Mouse (Mus musculus) myocyte (in vitro differentiated cells): ENCODE measurements at regions not wholly inside any gene's neighbourhood (a gene's known extent, or its start where the extent isn't known, plus 50 kb on each side); places are given as distances from the start of the nearest gene placed in this dataset.

Experiments used
- H3K27me3 ChIP-seq: one replicate; pipeline ENCODE4 v1.6.1; 2011; ENCODE audit not compliant: control insufficient read depth, insufficient read depth, insufficient read length
- H3K36me3 ChIP-seq: one replicate; pipeline ENCODE4 v1.6.1; 2011; ENCODE audit not compliant: control insufficient read depth, insufficient read depth
- H3K4me2 ChIP-seq: one replicate; pipeline ENCODE4 v1.6.1; 2011; ENCODE audit warnings: low read depth, control low read depth
- H3K4me3 ChIP-seq: one replicate; pipeline ENCODE4 v1.5.1; 2011; ENCODE audit warnings: mild to moderate bottlenecking, control low read depth, moderate library complexity
- H3K79me2 ChIP-seq: one replicate; pipeline ENCODE4 v1.6.1; 2011; ENCODE audit not compliant: control insufficient read depth, insufficient read depth
- H3ac ChIP-seq: one replicate; pipeline ENCODE4 v1.6.1; 2011; ENCODE audit not compliant: control insufficient read depth, insufficient read length
- CEBPB ChIP-seq: IDR thresholded peaks from 2 replicates; pipeline ENCODE4 v1.6.1; 2011; ENCODE audit warnings: mild to moderate bottlenecking, moderate library complexity; ENCODE audit not compliant: poor library complexity, insufficient read depth, severe bottlenecking
- E2F4 ChIP-seq: IDR thresholded peaks from one replicate; pipeline ENCODE4 v1.6.1; 2011; ENCODE audit warnings: mild to moderate bottlenecking, control low read depth, moderate library complexity; ENCODE audit not compliant: insufficient read depth
- MYOG ChIP-seq, 3 experiments: IDR thresholded peaks; one replicate each; pipeline ENCODE4 v1.6.1; 2011; ENCODE audit warnings: control low read depth in 2 of 3, low read depth in 2 of 3, mild to moderate bottlenecking in 2 of 3; ENCODE audit not compliant: insufficient read length in 2 of 3, control insufficient read depth in 1 of 3, insufficient read depth in 1 of 3
- POLR2A ChIP-seq: IDR thresholded peaks from one replicate; pipeline ENCODE4 v1.6.1; 2011; ENCODE audit warnings: low read depth, mild to moderate bottlenecking, control low read depth, moderate library complexity; ENCODE audit not compliant: insufficient read length
- POLR2AphosphoS2 ChIP-seq: IDR thresholded peaks from one replicate; pipeline ENCODE4 v1.6.1; 2011; ENCODE audit warnings: low read depth, control low read depth; ENCODE audit not compliant: insufficient read length
- SRF ChIP-seq: IDR thresholded peaks from one replicate; pipeline ENCODE4 v1.6.1; 2011; ENCODE audit warnings: low read depth; ENCODE audit not compliant: control insufficient read depth, insufficient read length
- TCF12 ChIP-seq: IDR thresholded peaks from one replicate; pipeline ENCODE4 v1.6.1; 2011; ENCODE audit warnings: mild to moderate bottlenecking, control low read depth; ENCODE audit not compliant: poor library complexity, insufficient read depth, severe bottlenecking
- TCF3 ChIP-seq: IDR thresholded peaks from one replicate; pipeline ENCODE4 v1.6.1; 2011; ENCODE audit warnings: low read depth, control low read depth; ENCODE audit not compliant: insufficient read length

GRCm38 (mm10) chr6:8898268-8898667, 50.0 kb upstream of the Nxph1 start:
- no peaks in the 10 kb centered on the region for H3K79me2 ChIP-seq
- H3K27me3 ChIP-seq = peaks cover 4% of the 10 kb centered on the region
- H3ac ChIP-seq = no peak overlapping the region
- no peaks in the 10 kb centered on the region for H3K36me3 ChIP-seq
- H3K4me2 ChIP-seq = no peak overlapping the region
- H3K4me3 ChIP-seq = no peak overlapping the region
- TF ChIP-seq POLR2A (no peak), TCF3 (no peak), SRF (no peak), POLR2AphosphoS2 (no peak), TCF12 (no peak), CEBPB (no peak), E2F4 (no peak), MYOG (IDR thresholded peaks at IDR 0.05; ENCODE audit: control insufficient read depth in 1 of 3, insufficient read depth in 1 of 3, insufficient read length in 2 of 3, low read depth in 2 of 3) (no peak)
